Mouse (Mus musculus): ENCODE measurements at regions not wholly inside any gene's neighbourhood (a gene's known extent, or its start where the extent isn't known, plus 50 kb on each side); places are given as distances from the start of the nearest gene placed in this dataset.

GRCm38 (mm10) chr11:7425233-7425632, 211.5 kb upstream of the Igfbp3 start:
- no peak for TF ChIP-seq POLR2A (IDR thresholded peaks at IDR 0.05; ENCODE audit: insufficient read length, low read depth)
- TF ChIP-seq E2F4 (IDR thresholded peaks at IDR 0.05; ENCODE audit: insufficient read depth): no peak
- TF ChIP-seq USF1 (IDR thresholded peaks at IDR 0.05; ENCODE audit: low read depth): no peak
- no peak for TF ChIP-seq TCF3 (IDR thresholded peaks at IDR 0.05; ENCODE audit: insufficient read length, low read depth)
- TF ChIP-seq POLR2AphosphoS2 (IDR thresholded peaks at IDR 0.05; ENCODE audit: insufficient read length, low read depth): no peak
- TF ChIP-seq MYOG (IDR thresholded peaks at IDR 0.05; ENCODE audit: control insufficient read depth in 1 of 3, insufficient read depth in 1 of 3, insufficient read length in 2 of 3, low read depth in 2 of 3): no peak
- no peak for TF ChIP-seq MAX (IDR thresholded peaks at IDR 0.05; ENCODE audit: low read depth)
- TF ChIP-seq CEBPB (IDR thresholded peaks at IDR 0.05; ENCODE audit: insufficient read depth, poor library complexity, severe bottlenecking): no peak
- no peak for TF ChIP-seq SRF (IDR thresholded peaks at IDR 0.05; ENCODE audit: control insufficient read depth, insufficient read length, low read depth)
- TF ChIP-seq MYOD1 (IDR thresholded peaks at IDR 0.05; ENCODE audit: control insufficient read depth in 1 of 3, insufficient read length in 2 of 3, low read depth in 2 of 3): no peak
- TF ChIP-seq TCF12 (IDR thresholded peaks at IDR 0.05; ENCODE audit: insufficient read depth, poor library complexity, severe bottlenecking): no peak
- TF ChIP-seq REST (IDR thresholded peaks at IDR 0.05; ENCODE audit: insufficient read depth, insufficient read length): no peak
